Mouse (Mus musculus) adrenal gland (tissue): ENCODE data around the gene Pgm2l1.

ENCODE experiments used
- intact Hi-C: fragments of 180-260 bp; cut with DNase I; formaldehyde crosslinking; loops from one replicate; pipeline ENCODE4 v1.15.1; 2025
- long read RNA-seq, 2 experiments: library from polyadenylated mRNA; unstranded; transcript quantifications; one replicate each; pipeline ENCODE4 v2.0.0; 2020; ENCODE audit warnings: borderline replicate concordance in 1 of 2; ENCODE audit not compliant: insufficient replicate concordance in 1 of 2

Gene Pgm2l1
- long read RNA-seq, experiment 1: 0 reads
- long read RNA-seq, experiment 2: 0 reads

GRCm38 (mm10) chr7:100227158-100227875 is at the start of gene Pgm2l1:
TSS of gene Pgm2l1 (plus strand) at chr7:100227394.
- intact Hi-C loops: no loop called here

DNA sequence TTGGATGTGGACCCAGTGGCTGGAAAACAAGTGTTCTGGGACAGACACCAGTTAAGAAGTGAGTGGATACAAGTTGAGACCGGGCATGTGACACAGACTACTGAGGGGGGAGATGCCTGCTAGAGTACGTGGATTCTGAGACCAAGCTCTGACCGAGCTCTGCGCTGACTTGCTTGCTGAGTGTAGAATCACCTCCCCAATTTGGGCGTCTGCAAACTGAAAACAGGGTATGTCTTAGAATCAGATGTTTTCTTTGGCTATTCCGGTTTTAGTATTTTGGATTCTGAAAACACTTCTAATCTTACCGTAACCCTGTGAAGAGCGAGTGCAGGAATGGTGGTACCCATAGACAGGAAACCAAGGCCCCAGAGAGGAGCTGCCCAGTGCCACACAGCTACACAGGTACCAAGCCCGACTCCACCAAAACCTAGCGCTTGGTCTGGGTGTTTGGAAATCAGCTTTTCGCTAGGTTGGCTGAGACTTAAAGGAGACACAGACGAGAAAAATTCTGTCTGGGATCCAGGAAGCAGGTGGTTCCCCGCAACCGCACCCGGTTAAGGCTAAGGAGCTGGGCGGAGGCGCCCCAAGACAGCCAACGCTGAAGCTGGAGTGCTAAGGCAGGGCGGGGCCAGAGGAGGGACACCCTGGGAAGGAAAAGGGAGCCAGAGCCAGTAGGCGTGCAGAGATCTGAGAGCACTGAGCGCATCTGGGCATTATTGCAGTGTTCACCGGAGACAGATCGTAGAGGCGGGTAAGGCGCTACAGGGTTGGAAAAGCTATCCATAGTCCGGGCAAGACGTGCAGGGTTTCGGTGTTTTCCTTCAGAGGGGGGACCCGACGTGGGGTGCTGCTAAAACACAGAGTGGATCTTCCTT is 48.9 kb upstream of the Pgm2l1 start:
- intact Hi-C loops: no loop called here

DNA sequence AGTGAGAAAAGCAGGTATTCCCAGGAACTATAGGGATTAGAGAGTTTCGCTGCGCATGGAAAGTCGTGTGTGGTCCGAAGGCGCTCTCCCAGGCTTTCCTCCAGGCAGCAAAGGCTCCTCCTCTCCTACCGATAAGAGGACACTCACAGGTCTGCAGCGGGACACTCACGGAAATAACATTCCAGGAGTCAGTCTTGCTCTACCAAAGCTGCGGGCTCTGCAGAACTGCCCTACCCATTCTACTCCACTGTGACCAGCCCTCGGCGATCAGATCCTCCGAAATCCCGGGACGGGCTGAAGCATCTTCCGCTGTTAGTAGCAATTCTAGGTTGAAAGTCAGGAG is 48.3 kb upstream of the Pgm2l1 start:
- intact Hi-C loops: no loop called here

DNA sequence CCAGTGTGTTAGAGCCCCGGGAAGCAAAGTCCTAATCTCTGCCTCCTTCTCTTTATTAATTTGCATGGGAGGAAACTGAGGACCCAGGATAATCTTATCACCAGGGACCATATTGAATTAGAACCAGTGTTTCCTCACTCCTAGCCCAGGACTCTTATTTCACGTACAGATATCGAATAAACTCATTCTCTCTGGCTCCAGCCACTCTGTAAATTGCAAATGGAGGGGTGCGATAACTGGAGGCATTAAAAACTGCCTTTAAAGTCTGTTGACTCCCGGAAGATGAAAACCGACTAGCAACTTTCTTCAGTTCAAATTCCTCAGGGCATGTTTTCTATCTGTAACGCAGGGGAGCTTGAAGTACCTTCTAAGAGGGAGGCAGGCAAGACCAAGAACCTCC is 47.8 kb upstream of the Pgm2l1 start:
- intact Hi-C loops: no loop called here

DNA sequence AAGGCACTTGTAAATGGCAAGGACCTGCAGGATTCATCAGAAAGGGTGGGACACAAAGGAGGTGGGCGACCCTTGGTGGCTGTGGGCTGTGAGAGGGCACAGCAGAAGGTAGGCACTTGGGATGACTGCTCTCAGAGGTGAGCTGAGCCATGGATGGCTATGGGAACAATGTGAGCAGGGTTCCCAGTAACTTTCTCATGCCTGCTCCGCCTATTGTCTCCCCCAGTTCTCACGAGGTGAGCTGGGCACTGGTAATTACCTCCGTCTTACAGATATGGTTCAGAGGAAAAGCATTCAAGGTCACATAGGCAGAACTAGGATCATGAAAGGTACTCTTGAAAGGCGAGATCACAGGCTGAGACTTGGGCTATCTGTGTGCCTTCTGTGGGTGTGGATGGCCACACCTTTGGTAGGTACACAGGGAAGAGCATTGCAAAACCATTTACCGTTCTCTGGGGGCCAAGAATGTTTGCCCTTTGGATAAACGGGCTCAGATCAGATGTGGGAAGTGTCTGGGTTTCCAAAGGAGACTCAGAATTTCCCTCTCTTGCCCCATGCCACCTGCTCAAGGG is 47.3 kb upstream of the Pgm2l1 start:
- intact Hi-C loops: no loop called here

GRCm38 (mm10) chr7:100181176-100181575 is 46.0 kb upstream of the Pgm2l1 start:
- intact Hi-C loops: no loop called here

GRCm38 (mm10) chr7:100181614-100182013 is 45.6 kb upstream of the Pgm2l1 start:
- intact Hi-C loops: no loop called here

DNA sequence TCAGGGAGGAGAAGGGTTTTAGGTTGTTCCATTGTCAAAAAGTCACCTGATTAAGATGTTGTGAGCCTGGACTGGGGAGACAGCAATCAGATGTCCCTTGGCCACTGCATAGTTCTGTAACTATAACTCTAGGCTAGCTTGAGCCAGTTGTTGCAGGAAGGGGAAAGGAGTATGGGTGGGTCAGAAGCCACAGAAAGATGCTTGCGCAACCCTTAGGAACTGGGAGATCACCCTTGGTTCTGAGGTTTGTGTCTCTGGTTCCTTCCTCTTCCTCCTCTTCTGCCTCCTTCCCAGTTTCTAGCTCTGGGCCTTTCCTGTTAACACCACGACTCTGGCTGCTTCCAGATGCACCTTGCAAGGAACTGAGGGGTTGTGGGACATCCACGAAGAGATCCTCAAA is 44.8 kb upstream of the Pgm2l1 start:
- intact Hi-C loops: no loop called here

DNA sequence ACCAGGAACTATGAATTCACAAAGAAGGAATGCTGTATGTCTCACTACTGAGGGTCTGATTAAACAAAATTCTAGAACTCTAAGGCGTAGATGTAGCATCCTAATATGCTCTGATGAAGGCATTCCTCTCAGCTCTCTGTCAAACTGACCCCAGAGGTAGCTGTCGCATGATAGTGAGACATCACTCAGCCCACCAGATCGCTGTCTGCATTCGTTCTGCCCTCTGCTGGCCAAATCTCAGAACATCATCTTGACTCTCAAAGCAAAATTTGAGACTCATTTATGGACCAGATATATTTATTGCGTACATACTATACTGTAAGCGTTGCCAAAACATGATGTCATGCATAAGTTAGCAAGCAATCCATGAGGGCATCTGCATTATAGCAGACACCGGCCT is 39.6 kb upstream of the Pgm2l1 start:
- intact Hi-C loops: loop anchor here (2.0 kb wide), 1 partner anchor 63 kb away; no protein-coding TSS in a partner anchor

GRCm38 (mm10) chr7:100190167-100190566 is 37.0 kb upstream of the Pgm2l1 start:
- intact Hi-C loops: loop anchor here (2.0 kb wide), 1 partner anchor 45 kb away; no protein-coding TSS in a partner anchor

- intact Hi-C loops: loop anchor here (2.0 kb wide), 1 partner anchor 44 kb away; no protein-coding TSS in a partner anchor
Measured at GRCm38 (mm10) chr7:100190778-100191177, 36.4 kb upstream of the Pgm2l1 start.

GRCm38 (mm10) chr7:100201191-100201590 is 26.0 kb upstream of the Pgm2l1 start:
- intact Hi-C loops: no loop called here

DNA sequence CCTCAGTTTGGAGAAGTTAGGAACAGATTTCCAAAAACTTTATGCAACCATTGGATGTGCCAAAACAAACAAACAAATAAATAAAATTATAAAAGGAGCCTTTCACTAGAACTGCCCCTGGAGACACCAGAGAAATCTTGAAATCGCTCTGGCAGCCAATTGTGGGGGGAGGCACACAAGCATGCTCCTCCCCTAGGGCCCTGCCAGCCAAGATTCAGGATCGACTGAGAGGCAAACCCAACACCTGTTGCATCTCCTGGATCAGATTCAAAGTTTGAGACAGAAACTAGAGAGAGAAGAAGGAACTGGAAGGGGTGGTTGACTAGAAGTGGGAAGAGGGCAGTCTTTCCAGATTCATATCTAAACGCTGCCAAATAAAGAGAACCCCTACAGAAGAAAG is 23.6 kb upstream of the Pgm2l1 start:
- intact Hi-C loops: no loop called here

DNA sequence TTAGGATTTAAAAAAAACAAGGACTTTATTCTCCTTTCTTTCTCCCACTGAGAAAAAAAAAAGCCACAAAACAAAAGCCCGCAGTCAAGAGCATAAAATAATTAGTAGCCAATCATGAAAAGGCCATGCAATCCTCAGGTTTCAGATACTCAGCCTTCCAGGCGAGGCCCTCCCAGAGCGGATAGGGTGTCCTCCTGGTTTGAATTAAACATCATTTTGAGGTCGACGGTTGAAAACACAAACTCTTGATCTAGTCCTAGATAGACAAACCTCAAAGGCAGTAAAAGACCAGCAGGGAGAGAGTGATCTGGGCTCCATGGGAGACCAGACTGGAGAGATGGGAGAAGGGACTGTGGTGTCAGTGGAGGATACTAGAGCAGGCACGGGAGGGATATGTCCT is 22.3 kb upstream of the Pgm2l1 start:
- intact Hi-C loops: no loop called here

GRCm38 (mm10) chr7:100206144-100206543 is 21.1 kb upstream of the Pgm2l1 start:
- intact Hi-C loops: no loop called here

- intact Hi-C loops: no loop called here
Measured at GRCm38 (mm10) chr7:100207886-100208285, 19.3 kb upstream of the Pgm2l1 start.

- intact Hi-C loops: no loop called here
Measured at GRCm38 (mm10) chr7:100214310-100214709, 12.9 kb upstream of the Pgm2l1 start.

- intact Hi-C loops: no loop called here
Measured at GRCm38 (mm10) chr7:100215116-100215732, 12.0 kb upstream of the Pgm2l1 start.

DNA sequence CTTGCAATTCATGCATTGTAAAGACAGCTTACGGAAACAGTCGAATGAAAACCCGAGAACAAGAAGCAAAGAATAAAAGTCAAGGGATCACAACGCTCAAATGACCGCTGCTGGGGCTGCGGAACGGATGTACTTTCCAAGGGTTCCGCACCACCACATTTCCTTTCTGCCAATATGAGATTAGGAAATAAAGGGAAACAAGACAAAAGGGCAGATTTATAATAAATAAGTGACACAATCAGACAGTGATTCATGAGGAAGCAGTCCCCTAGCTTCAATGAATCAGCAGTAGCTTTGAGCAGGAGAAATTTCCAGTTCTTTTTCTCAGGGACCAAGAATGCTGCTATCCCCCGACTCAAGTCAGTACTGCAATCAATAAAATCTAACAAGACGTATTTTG is 11.2 kb upstream of the Pgm2l1 start:
- intact Hi-C loops: no loop called here

- intact Hi-C loops: no loop called here
Measured at GRCm38 (mm10) chr7:100216601-100217565, 10.3 kb upstream of the Pgm2l1 start.
